Mouse (Mus musculus) gastrocnemius, adult 18-20 months (tissue): ENCODE data around the gene Olfr828. TPM values are rescaled to one million over a fixed set of nuclear protein-coding genes. Genes with fewer than 3 reads are reported as not detected.

ENCODE experiments used
- DNase-seq: peaks from one replicate; pipeline ENCODE4 v3.0.0; 2021; ENCODE audit warnings: low spot score
- long read RNA-seq, 2 experiments: library from polyadenylated mRNA; stranded (forward); transcript quantifications; one replicate each; pipeline ENCODE4 v2.0.0; 2021
- total RNA-seq, 2 experiments: library from RNA; stranded (reverse); gene quantifications; 2 replicates each; pipeline ENCODE4 v1.2.3; 2021

Gene Olfr828
- not detected for total RNA-seq
- long read RNA-seq, experiment 1, result 0 reads
- long read RNA-seq, experiment 2, result 0 reads

GRCm38 (mm10) chr9:18819426-18819825 is at the start of gene Olfr828:
Olfr828 (minus strand) TSS chr9:18819526.
- DNase-seq, result no peak

- no peak for DNase-seq
Observed at GRCm38 (mm10) chr9:18854633-18855032, 35.3 kb upstream of the Olfr828 start, which contains the start of gene Olfr829. Olfr829 (plus strand) TSS chr9:18854933.

- no peak for DNase-seq
Observed at GRCm38 (mm10) chr9:18785316-18785715, 34.0 kb downstream of the Olfr828 start.

GRCm38 (mm10) chr9:18779476-18779875 is 39.9 kb downstream of the Olfr828 start:
- DNase-seq, result no peak

GRCm38 (mm10) chr9:18778981-18779380 is 40.3 kb downstream of the Olfr828 start:
- no peak for DNase-seq

Other genes with a start within 250 kb of the Olfr828 start
- under 1 TPM in 1 of 2 experiments, not detected in 1; 0.02 TPM for gene Muc16, start 145.0 kb downstream of the Olfr828 start, total RNA-seq
- gene Olfr24, start 55.5 kb downstream of the Olfr828 start, total RNA-seq, result not detected
- gene Olfr829, start 35.4 kb upstream of the Olfr828 start, total RNA-seq, result not detected
- not detected for gene Olfr830, start 55.2 kb upstream of the Olfr828 start, total RNA-seq
- not detected for gene Olfr832, start 117.6 kb upstream of the Olfr828 start, total RNA-seq
- gene Olfr834, start 168.5 kb upstream of the Olfr828 start, total RNA-seq, result not detected
- gene Olfr835, start 213.2 kb upstream of the Olfr828 start, total RNA-seq, result not detected